Mouse (Mus musculus): ENCODE measurements at regions not wholly inside any gene's neighbourhood (a gene's known extent, or its start where the extent isn't known, plus 50 kb on each side); places are given as distances from the start of the nearest gene placed in this dataset.

GRCm38 (mm10) chr14:19665756-19666155 is 63.4 kb upstream of the Gm5458 start:
- DNase-seq = peak in 1 of 2 experiments; percentile 2

GRCm38 (mm10) chr14:19674046-19674445 is 71.7 kb upstream of the Gm5458 start:
- no peak for DNase-seq

- no peak for DNase-seq
Measured at GRCm38 (mm10) chr14:19688426-19688825, 62.6 kb upstream of the Nid2 start.

GRCm38 (mm10) chr14:19693606-19694005 is 57.5 kb upstream of the Nid2 start:
- no peak for DNase-seq

- no peak for DNase-seq
Measured at GRCm38 (mm10) chr14:19694289-19694688, 56.8 kb upstream of the Nid2 start.

GRCm38 (mm10) chr14:19699497-19699896 is 51.6 kb upstream of the Nid2 start:
- DNase-seq = no peak

Measured in heart, adult 18-20 months (tissue).